Mouse (Mus musculus) embryonic facial prominence, embryonic 13.5 days (tissue): Measurements from ENCODE around the gene Rbfox1. TPM values are rescaled to one million over a fixed set of nuclear protein-coding genes. Genes with fewer than 3 reads are reported as not detected.

ENCODE experiments used
- ATAC-seq: fragments of 200-750 bp; cut with Nextera tagmentation; 2 replicates; pipeline ENCODE4 v1.8.0; 2017; ENCODE audit warnings: low read depth; ENCODE audit not compliant: insufficient number of reproducible peaks, insufficient read depth, low FRiP score, low TSS enrichment
- H3K27ac ChIP-seq: fragments of 300-500 bp; sonication (generic); 2 replicates; pipeline ENCODE4 v1.5.1; 2015; ENCODE audit warnings: moderate library complexity, mild to moderate bottlenecking, inconsistent platforms
- H3K27me3 ChIP-seq: fragments of 300-500 bp; sonication (generic); 2 replicates; pipeline ENCODE4 v1.6.1; 2015; ENCODE audit warnings: mild to moderate bottlenecking, inconsistent platforms
- H3K36me3 ChIP-seq: fragments of 300-500 bp; sonication (generic); 2 replicates; pipeline ENCODE4 v1.6.1; 2015; ENCODE audit warnings: mild to moderate bottlenecking, inconsistent platforms
- H3K4me1 ChIP-seq: fragments of 300-500 bp; sonication (generic); 2 replicates; pipeline ENCODE4 v1.6.1; 2015; ENCODE audit warnings: inconsistent platforms
- H3K4me2 ChIP-seq: fragments of 300-500 bp; sonication (generic); 2 replicates; pipeline ENCODE4 v1.6.1; 2015; ENCODE audit warnings: moderate library complexity, mild to moderate bottlenecking, inconsistent platforms
- H3K4me3 ChIP-seq: fragments of 300-500 bp; sonication (generic); 2 replicates; pipeline ENCODE4 v1.5.1; 2015; ENCODE audit warnings: mild to moderate bottlenecking, inconsistent platforms
- H3K9ac ChIP-seq: fragments of 300-500 bp; sonication (generic); 2 replicates; pipeline ENCODE4 v1.6.1; 2015; ENCODE audit warnings: mild to moderate bottlenecking, inconsistent platforms
- H3K9me3 ChIP-seq: fragments of 300-500 bp; sonication (generic); 2 replicates; pipeline ENCODE4 v1.6.1; 2016; ENCODE audit warnings: inconsistent platforms
- WGBS: fragments of 180-500 bp; shearing (Covaris S2); methylation state at CpG from one replicate; pipeline ENCODE4 v1.1.7; 2015; ENCODE audit warnings: mixed read lengths; 5-methylcytosine and 5-hydroxymethylcytosine counted together
- polyA plus RNA-seq: library from polyadenylated mRNA; unstranded; fragments of >200 nt; fragmentation: Nextera tagmentation; extraction: Ambion mirVana; gene quantifications from 2 replicates; pipeline ENCODE4 v1.2.1, GENCODE M21; 2015

The Rbfox1 gene
- polyA plus RNA-seq, 1 experiment from 2014 or later = 3.9 TPM

DNA sequence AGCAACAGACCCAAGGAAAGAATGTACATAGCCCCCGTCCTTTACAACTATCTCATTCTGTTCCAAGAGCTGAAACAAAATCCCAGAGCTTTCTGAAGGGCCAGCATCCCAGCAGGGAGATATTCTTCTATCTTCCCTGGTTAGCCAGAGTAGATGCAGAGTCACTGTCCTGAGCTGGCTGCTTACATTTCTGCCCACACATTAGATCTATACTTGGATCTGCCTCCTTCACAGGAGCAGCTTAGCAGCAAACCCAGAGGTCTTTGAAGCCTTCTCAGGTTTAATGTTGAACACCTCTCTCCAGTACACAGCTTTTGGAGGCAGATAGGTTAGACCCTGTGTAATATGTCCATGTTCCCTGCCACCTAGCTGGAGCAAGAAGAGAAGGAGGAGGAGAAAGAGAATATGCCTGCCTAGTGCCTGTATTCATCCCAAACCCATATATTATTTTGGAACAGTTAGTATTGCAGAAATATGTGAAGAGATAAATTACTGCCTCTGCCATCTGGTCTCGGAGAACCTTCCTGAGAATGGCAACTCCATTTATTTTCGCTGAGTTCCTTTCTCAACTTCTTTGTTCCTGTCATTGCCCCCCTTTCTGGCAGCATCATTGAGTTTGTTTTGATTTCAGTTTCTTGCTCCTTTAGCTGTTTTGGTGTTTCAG, 640.5 kb downstream of the Rbfox1 start:
- Histone ChIP-seq H3K36me3 (no peaks in the 10 kb centered on the region), H3K9me3 (no peaks in the 10 kb centered on the region), H3K27ac (no peak overlapping the region), H3K4me1 (no peaks in the 10 kb centered on the region), H3K4me3 (no peak overlapping the region), H3K4me2 (no peak overlapping the region), H3K9ac (no peak overlapping the region), H3K27me3 (no peaks in the 10 kb centered on the region)
- no peak for ATAC-seq
- 73% methylated on average over 3 of the region's 3 CpGs for WGBS

DNA sequence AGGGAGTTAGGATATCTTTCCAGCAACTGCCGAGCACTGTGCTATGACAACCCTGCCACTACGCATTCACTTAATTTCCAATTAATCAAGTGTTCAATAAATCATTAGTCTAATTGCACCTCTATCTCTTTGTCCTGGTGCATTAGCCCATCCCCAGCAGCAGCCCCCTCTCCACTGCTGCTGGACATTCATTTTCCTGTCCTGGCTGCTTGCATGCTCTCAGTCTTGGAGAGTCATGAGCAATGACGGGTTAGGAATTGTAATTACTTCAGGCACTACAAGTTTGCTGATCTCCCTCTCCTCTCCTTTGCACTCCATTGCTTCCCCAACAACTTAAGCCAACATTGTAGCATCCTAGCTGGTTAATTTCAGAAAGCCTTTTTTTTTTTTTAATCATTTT, 646.3 kb downstream of the Rbfox1 start:
- 77% methylated on average over 3 of the region's 3 CpGs for WGBS
- Histone ChIP-seq H3K4me2 (no peak overlapping the region), H3K9me3 (no peaks in the 10 kb centered on the region), H3K36me3 (no peaks in the 10 kb centered on the region), H3K4me1 (no peaks in the 10 kb centered on the region), H3K4me3 (no peak overlapping the region), H3K27ac (no peak overlapping the region), H3K9ac (no peak overlapping the region), H3K27me3 (no peaks in the 10 kb centered on the region)
- ATAC-seq = no peak

DNA sequence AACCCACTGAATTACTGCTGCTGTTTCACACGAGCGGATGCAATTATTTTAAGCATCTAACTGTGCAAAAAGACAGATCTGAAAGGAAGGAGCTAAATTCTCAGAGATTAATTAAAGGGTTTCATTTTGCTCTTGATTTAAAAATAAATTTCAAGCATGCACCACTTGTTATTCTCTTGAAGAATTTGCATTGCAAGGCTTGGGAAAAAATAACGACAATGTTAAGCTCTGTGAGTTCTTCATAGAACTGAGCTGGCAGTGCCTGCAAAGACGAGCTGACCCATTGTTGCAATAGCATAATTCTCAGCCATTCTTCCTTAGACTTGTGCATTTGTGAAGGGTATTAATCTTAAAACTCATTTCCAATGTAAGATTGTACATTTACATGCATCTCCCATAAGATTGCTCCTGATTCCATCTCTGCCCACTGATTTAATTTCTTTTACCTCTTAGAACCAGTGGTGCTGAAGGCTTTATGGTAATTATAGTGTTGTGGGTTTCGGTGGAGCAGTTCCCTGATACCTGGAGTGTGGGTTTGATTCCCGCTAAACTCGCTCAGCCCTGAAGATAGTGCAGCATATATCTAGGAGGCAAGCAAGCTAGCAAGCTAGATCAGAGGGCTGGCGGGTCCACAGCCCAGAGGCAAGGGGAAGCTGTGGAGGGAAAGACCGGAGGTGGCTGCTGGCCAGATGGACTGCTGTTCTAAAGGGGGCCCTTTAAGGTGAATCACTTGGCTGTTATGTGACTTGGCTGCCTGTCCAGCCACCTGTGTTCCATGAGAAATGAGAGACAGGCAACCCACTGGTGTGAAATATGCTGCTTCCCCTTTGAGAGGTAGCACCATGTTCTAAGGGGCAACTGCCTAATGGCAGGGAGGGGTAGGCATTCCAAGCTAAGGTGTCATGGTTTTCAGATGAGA, 647.2 kb downstream of the Rbfox1 start:
- Histone ChIP-seq H3K9me3 (no peaks in the 10 kb centered on the region), H3K4me2 (no peak overlapping the region), H3K9ac (no peak overlapping the region), H3K36me3 (no peaks in the 10 kb centered on the region), H3K4me3 (no peak overlapping the region), H3K27ac (no peak overlapping the region), H3K4me1 (no peaks in the 10 kb centered on the region), H3K27me3 (no peaks in the 10 kb centered on the region)
- ATAC-seq = no peak
- WGBS = 74% methylated on average over 9 of the region's 9 CpGs

DNA sequence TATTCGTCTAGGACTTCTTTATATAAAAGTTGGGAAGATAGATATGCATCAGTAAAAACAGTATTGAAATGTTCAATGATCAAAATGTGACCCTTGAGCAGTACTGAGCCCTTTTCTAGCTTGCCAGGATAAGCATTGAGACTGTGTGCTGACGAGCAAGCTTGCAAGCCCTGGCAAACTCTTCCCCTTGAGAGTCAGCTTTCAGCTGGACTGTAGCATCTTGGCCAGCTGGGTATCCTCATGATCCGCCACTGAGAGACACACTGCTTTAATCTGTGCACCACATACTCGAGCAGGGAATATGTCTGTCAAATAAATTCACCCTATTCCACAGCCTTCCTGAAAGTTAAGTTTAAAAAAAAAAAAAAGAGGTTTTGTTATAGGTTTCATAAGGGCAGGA, 670.6 kb downstream of the Rbfox1 start:
- Histone ChIP-seq H3K27ac (no peak overlapping the region), H3K9ac (no peak overlapping the region), H3K4me2 (no peak overlapping the region), H3K4me3 (no peak overlapping the region), H3K9me3 (no peaks in the 10 kb centered on the region), H3K36me3 (no peaks in the 10 kb centered on the region), H3K27me3 (no peaks in the 10 kb centered on the region), H3K4me1 (no peaks in the 10 kb centered on the region)
- ATAC-seq = no peak
- 57% methylated on average over 4 of the region's 4 CpGs for WGBS

DNA sequence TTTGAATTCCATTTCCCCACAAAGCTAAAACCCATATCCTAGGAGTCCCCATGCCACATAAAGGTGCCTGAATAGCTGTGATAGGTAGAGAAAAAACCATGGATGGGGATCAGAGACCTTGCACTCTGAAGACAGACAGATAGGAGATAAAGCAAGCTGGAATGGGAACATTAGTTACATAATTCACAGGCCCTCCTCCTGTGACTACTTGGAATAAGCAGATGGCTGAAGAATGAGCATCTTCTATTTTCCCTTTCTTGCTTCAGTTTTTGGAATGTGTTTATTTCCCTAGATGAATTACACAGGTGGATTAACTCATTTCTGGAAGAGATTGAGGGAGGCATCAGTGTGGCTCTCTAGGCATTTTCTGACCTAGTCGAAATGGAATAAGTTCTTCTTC, 672.6 kb downstream of the Rbfox1 start:
- Histone ChIP-seq H3K27me3 (no peaks in the 10 kb centered on the region), H3K4me3 (no peak overlapping the region), H3K27ac (no peak overlapping the region), H3K9me3 (no peaks in the 10 kb centered on the region), H3K9ac (no peak overlapping the region), H3K4me1 (no peaks in the 10 kb centered on the region), H3K4me2 (no peak overlapping the region), H3K36me3 (no peaks in the 10 kb centered on the region)
- 77% methylated on average over 1 of the region's 1 CpGs for WGBS
- no peak for ATAC-seq

DNA sequence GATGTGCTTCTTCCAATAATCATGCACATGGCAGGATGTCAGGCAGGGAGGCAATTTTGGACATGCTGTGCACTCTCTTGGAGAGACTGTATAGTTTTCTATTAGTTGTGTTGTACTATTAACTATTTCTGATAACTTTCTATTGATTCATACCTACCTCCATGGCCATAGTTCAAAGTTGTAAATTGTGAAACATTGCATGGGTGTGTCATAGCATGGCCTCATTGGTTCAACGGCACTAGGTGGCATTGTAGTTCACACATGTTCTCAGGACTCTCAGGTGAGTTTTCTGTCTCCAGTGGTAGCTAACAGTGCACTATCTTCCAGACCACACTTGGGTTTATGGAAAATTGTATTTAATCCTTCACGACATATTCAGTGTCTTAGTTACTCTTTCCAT, 699.5 kb downstream of the Rbfox1 start:
- H3K4me1 ChIP-seq = no peaks in the 10 kb centered on the region
- H3K27me3 ChIP-seq = no peaks in the 10 kb centered on the region
- no peaks in the 10 kb centered on the region for H3K9me3 ChIP-seq
- ATAC-seq = no peak
- no peak overlapping the region for H3K27ac ChIP-seq
- H3K4me3 ChIP-seq = no peak overlapping the region
- H3K4me2 ChIP-seq = no peak overlapping the region
- H3K36me3 ChIP-seq = no peaks in the 10 kb centered on the region
- H3K9ac ChIP-seq = no peak overlapping the region
- WGBS = 84% methylated on average over 2 of the region's 2 CpGs

DNA sequence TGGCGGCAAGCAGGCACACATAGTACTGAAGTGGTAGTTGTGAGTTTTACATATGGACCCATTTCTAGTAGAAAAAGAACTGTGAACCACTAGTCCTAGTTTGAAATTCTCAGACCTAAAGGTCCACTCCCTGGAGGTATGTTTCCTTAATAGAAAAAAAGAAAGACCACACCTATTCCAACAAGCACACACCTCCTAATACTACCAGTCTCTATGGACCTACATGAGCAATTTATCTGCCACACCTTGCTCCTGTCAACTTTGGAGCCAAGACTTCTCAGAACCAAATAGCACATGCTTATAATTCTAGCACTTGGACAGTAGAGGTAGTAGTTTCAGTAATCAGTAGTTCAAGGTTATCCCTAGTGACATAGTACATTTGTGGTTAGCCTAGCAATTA, 700.0 kb downstream of the Rbfox1 start:
- Histone ChIP-seq H3K27me3 (no peaks in the 10 kb centered on the region), H3K9ac (no peak overlapping the region), H3K27ac (no peak overlapping the region), H3K9me3 (no peaks in the 10 kb centered on the region), H3K4me3 (no peak overlapping the region), H3K4me1 (no peaks in the 10 kb centered on the region), H3K4me2 (no peak overlapping the region), H3K36me3 (no peaks in the 10 kb centered on the region)
- 91% methylated on average over 1 of the region's 1 CpGs for WGBS
- no peak for ATAC-seq

DNA sequence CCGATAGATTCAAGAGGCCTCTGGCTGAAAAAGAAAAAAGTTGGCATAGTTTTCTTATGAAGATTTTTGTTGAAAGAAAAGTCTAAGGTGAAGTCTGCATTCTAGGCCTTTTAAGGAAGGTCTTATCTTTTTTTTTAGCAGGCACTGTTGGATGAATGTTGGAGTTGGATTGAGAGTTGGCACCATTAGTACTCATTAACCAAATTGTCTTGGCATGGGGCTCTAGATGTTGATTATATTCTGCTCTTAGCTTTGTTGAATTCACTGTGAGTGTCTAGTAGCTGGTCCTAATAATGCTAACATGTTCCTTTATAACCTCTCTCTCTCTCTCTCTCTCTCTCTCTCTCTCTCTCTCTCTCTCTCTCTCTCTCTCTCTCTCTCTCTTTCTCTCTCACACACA, 731.4 kb downstream of the Rbfox1 start:
- ATAC-seq = no peak
- no peak overlapping the region for H3K9ac ChIP-seq
- H3K27me3 ChIP-seq = no peaks in the 10 kb centered on the region
- H3K4me2 ChIP-seq = no peak overlapping the region
- no peaks in the 10 kb centered on the region for H3K9me3 ChIP-seq
- H3K4me1 ChIP-seq = no peaks in the 10 kb centered on the region
- H3K27ac ChIP-seq = no peak overlapping the region
- H3K36me3 ChIP-seq = no peaks in the 10 kb centered on the region
- WGBS = 84% methylated on average over 1 of the region's 1 CpGs
- no peak overlapping the region for H3K4me3 ChIP-seq

DNA sequence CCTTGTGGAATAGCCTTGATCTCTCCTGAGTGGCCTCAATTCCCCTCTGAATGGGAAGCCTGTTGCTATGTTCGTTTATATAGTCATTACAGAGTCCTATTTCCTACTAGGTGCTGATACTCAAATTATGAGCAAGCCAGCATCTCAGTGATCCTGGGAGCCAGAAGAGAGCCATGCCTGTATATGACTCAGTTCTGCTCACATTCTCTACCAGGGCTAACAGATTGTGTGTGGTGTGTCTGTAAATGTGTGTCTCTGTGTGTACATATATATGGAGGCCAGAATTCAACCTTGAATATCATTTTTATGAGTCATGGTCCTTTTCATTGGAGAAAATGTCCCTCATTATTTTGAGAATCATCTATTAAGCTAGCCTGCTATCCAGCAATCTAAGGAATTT, 755.2 kb downstream of the Rbfox1 start:
- H3K36me3 ChIP-seq = no peaks in the 10 kb centered on the region
- no peak overlapping the region for H3K9ac ChIP-seq

DNA sequence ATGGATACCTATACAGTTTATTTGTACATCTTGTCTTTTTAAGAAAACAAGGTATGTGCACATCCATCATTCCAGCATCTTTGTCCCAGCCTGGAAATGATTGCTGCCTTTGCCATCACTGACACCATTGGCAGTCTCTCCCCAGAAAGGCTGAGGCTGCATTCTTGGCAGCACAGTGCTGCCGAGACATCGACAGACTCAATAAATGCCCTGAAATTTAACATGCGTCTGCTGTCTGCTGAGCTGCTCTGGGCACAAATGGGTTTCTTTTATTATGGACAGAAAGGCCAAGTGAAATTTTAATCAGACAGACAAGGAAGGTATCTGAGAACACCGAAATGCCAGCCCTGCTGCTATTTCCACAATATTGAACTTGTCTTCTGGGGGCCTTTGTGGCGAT, 761.8 kb downstream of the Rbfox1 start:
- ATAC-seq = no peak
- Histone ChIP-seq H3K36me3 (no peaks in the 10 kb centered on the region), H3K9ac (no peak overlapping the region), H3K4me1 (no peaks in the 10 kb centered on the region), H3K27me3 (no peaks in the 10 kb centered on the region), H3K4me2 (no peak overlapping the region), H3K27ac (no peak overlapping the region), H3K4me3 (no peak overlapping the region), H3K9me3 (no peaks in the 10 kb centered on the region)
- WGBS = 80% methylated on average over 5 of the region's 5 CpGs

More for the DNA sequence above, 755.2 kb downstream of the Rbfox1 start:
- Histone ChIP-seq H3K4me2 (no peak overlapping the region), H3K9me3 (no peaks in the 10 kb centered on the region), H3K27ac (no peak overlapping the region), H3K4me1 (no peaks in the 10 kb centered on the region), H3K27me3 (no peaks in the 10 kb centered on the region), H3K4me3 (no peak overlapping the region)
- WGBS = 69% methylated on average over 1 of the region's 1 CpGs
- no peak for ATAC-seq

DNA sequence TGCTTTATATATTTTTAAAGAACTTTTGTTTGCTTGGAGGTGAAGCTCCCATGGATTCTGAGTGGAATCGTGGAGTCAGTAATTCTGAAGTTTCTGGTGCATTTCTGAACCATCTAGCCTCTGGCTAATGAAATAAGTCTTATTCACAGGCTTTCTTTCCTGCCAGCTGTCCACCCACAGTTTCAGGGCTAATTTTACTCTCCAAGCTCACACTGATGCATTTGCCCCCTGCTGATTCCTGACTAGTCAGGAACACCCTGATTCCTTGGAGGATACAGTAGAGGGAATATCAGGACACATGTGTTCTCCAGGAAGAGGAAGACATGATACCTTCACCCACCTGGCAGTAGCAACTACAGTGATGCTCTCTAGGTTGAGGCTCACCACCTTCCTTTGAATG, 763.6 kb downstream of the Rbfox1 start:
- H3K9me3 ChIP-seq = no peaks in the 10 kb centered on the region
- H3K9ac ChIP-seq = no peak overlapping the region
- no peak overlapping the region for H3K27ac ChIP-seq
- WGBS = 65% methylated on average over 1 of the region's 1 CpGs
- no peaks in the 10 kb centered on the region for H3K36me3 ChIP-seq
- no peak for ATAC-seq
- no peak overlapping the region for H3K4me3 ChIP-seq
- H3K27me3 ChIP-seq = no peaks in the 10 kb centered on the region
- no peak overlapping the region for H3K4me2 ChIP-seq
- no peaks in the 10 kb centered on the region for H3K4me1 ChIP-seq

DNA sequence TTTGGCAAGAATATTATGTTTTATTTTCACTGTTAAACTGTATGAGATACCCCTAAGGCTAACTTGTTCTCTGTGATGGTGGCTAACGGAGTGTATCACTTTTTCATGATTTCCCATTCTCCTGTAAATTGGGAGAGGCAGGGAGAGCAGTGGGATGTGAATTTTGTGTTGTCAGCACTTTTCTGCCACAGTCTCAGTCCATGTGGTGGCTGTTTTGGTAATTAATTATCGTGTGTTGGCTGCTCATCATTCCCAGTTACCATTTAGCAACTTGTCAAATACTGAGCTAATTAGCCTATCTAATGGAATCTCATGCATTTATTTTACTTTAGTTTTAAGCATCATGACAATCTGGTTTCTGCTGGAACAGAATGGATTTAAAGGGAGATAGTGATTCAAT, 773.4 kb downstream of the Rbfox1 start:
- peaks cover 15% of the 10 kb centered on the region; the same call in 1 of the 2 replicates for H3K9me3 ChIP-seq
- ATAC-seq = no peak
- WGBS = 80% methylated on average over 2 of the region's 2 CpGs
- no peaks in the 10 kb centered on the region for H3K36me3 ChIP-seq
- H3K4me2 ChIP-seq = no peak overlapping the region
- no peaks in the 10 kb centered on the region for H3K27me3 ChIP-seq
- no peaks in the 10 kb centered on the region for H3K4me1 ChIP-seq
- H3K27ac ChIP-seq = no peak overlapping the region
- no peak overlapping the region for H3K9ac ChIP-seq
- no peak overlapping the region for H3K4me3 ChIP-seq
